Mouse (Mus musculus) megakaryocyte, embryonic 14.5 days (primary cell): ENCODE measurements at regions not wholly inside any gene's neighbourhood (a gene's known extent, or its start where the extent isn't known, plus 50 kb on each side); places are given as distances from the start of the nearest gene placed in this dataset.

ENCODE experiments used
- FLI1 ChIP-seq: IDR thresholded peaks from 2 replicates; pipeline ENCODE4 v1.6.1; 2012; ENCODE audit warnings: low read length, inconsistent platforms, mixed read lengths
- GATA1 ChIP-seq: IDR thresholded peaks from 3 replicates; pipeline ENCODE4 v1.6.1; 2012; ENCODE audit warnings: mixed read lengths, low read length, inconsistent platforms, borderline replicate concordance

DNA sequence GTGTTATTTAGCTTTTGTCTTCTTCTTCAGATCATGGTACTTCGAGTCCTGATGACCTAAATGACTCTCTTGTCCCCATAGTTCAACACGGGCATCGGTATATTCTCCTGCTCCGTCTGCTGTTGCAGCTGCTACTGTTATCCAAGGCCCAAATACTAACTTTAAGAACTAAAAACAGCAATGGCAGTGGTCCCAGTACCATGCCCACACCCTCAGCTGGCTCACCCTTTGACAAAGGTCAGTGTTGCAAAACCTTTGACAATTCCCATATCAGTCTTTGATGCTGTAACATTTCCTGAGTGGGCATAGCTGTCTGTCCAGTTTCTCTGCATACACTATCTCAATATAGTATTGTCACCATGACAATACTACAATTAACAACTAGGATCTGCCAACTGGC lies 96.8 kb upstream of the Cpeb2 start:
- TF ChIP-seq GATA1 (no peak), FLI1 (no peak)
